Mouse (Mus musculus) C2C12 (cell line): ENCODE data around the gene Cd180. TPM values are rescaled to one million over a fixed set of nuclear protein-coding genes. Genes with fewer than 3 reads are reported as not detected.

Source experiments
- H3K27me3 ChIP-seq: one replicate; pipeline ENCODE4 v1.6.1; 2011; ENCODE audit not compliant: control insufficient read depth, insufficient read depth, insufficient read length
- H3K36me3 ChIP-seq: one replicate; pipeline ENCODE4 v1.6.1; 2011; ENCODE audit not compliant: control insufficient read depth, insufficient read depth
- H3K4me3 ChIP-seq: one replicate; pipeline ENCODE4 v1.5.1; 2011; ENCODE audit warnings: mild to moderate bottlenecking, control low read depth; ENCODE audit not compliant: poor library complexity, insufficient read depth, severe bottlenecking
- H3K79me2 ChIP-seq: one replicate; pipeline ENCODE4 v1.6.1; 2011; ENCODE audit not compliant: control insufficient read depth, insufficient read depth
- H3K79me3 ChIP-seq: one replicate; pipeline ENCODE4 v1.6.1; 2011; ENCODE audit warnings: low read depth, control low read depth
- H3ac ChIP-seq: one replicate; pipeline ENCODE3; 2011; ENCODE audit warnings: low read depth; ENCODE audit not compliant: control insufficient read depth, insufficient read length
- CEBPB ChIP-seq: IDR thresholded peaks from one replicate; pipeline ENCODE4 v1.6.1; 2011; ENCODE audit warnings: low read depth, mild to moderate bottlenecking, control low read depth, moderate library complexity
- CTCF ChIP-seq: IDR thresholded peaks from one replicate; pipeline ENCODE4 v1.5.1; 2011; ENCODE audit not compliant: control insufficient read depth, insufficient read depth, insufficient read length
- FOSL1 ChIP-seq: IDR thresholded peaks from one replicate; pipeline ENCODE4 v1.8.0; 2011; ENCODE audit warnings: mild to moderate bottlenecking, low read length; ENCODE audit not compliant: poor library complexity, insufficient read depth, severe bottlenecking
- MAX ChIP-seq: IDR thresholded peaks from one replicate; pipeline ENCODE4 v1.6.1; 2011; ENCODE audit warnings: mild to moderate bottlenecking, control low read depth
- MYOD1 ChIP-seq: IDR thresholded peaks from one replicate; pipeline ENCODE4 v1.6.1; 2011; ENCODE audit warnings: low read depth; ENCODE audit not compliant: control insufficient read depth, insufficient read length
- MYOG ChIP-seq: IDR thresholded peaks from one replicate; pipeline ENCODE4 v1.6.1; 2011; ENCODE audit not compliant: control insufficient read depth, insufficient read length; ENCODE audit errors: extremely low read depth
- USF1 ChIP-seq: IDR thresholded peaks from one replicate; pipeline ENCODE4 v1.6.1; 2011; ENCODE audit warnings: low read depth, mild to moderate bottlenecking, control low read depth, moderate library complexity
- long read RNA-seq, 2 experiments: library from polyadenylated mRNA; unstranded; transcript quantifications; one replicate each; pipeline ENCODE4 v2.0.0; 2019 to 2020
- polyA plus RNA-seq: library from polyadenylated mRNA; unstranded; fragments of >200 nt; fragmentation: generic; extraction: Trizol; gene quantifications from one replicate; pipeline ENCODE4 v1.2.1, GENCODE M21; 2012; ENCODE audit warnings: missing spikeins

The Cd180 gene
- polyA plus RNA-seq = 0.28 TPM
- long read RNA-seq, experiment 1 = 0 reads
- long read RNA-seq, experiment 2 = 0 reads

DNA sequence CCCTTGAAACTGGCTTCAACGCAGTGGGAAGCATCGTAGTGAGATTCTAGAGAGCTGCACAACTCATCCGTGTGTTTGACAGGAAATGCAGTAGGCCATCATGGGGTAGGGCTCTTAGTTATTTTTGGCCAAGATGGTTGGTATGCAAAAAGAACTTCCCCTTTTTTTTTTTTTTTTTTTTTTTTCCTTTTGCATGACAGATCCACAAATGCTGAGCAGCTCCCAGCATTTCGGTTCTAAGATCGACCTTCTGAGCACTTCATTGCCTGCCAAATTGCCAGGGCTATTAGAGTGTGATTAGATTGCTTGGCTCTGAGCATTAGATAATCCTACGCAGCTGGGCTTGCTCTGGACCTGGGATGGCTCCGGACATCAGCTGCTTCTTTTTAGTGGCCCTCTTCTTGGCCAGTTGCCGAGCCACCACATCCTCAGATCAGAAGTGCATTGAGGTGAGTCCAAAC is at the start of gene Cd180:
Cd180 (plus strand) TSS at position 218 of the 461 bp plus-strand sequence.
- Histone ChIP-seq H3K27me3 (no peaks in the 10 kb centered on the region), H3K79me3 (no peaks in the 10 kb centered on the region), H3ac (no peak within 1 kb of the TSS), H3K4me3 (no peak within 1 kb of the TSS), H3K36me3 (no peaks in the 10 kb centered on the region), H3K79me2 (no peaks in the 10 kb centered on the region)
- TF ChIP-seq MYOD1 (no peak), CEBPB (no peak), USF1 (no peak), CTCF (no peak), MAX (no peak), FOSL1 (no peak), MYOG (no peak)

DNA sequence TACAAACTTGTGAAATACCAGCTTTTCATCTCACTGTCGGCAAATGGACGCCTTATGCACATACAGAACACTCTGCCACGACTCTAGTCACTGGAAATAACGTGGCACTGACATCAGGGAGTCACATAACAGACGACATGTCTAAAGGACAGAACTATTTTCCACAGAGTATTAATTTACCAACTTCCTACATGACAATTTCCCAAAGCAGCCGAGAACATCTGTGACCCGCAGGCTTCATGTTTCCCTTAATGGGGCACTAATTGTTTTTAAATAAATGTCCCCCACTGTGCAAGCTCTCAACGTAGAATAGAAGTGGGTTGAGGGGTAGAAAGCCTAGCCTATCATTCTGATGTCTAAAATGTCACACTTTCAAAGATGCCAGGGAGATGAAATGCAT is 49.0 kb upstream of the Cd180 start:
- Histone ChIP-seq H3K79me2 (no peaks in the 10 kb centered on the region), H3K79me3 (no peaks in the 10 kb centered on the region), H3ac (no peak overlapping the region), H3K4me3 (no peak overlapping the region), H3K27me3 (no peaks in the 10 kb centered on the region), H3K36me3 (no peaks in the 10 kb centered on the region)
- TF ChIP-seq USF1 (no peak), MAX (no peak), CEBPB (no peak), MYOG (no peak), FOSL1 (no peak), MYOD1 (no peak), CTCF (no peak)

DNA sequence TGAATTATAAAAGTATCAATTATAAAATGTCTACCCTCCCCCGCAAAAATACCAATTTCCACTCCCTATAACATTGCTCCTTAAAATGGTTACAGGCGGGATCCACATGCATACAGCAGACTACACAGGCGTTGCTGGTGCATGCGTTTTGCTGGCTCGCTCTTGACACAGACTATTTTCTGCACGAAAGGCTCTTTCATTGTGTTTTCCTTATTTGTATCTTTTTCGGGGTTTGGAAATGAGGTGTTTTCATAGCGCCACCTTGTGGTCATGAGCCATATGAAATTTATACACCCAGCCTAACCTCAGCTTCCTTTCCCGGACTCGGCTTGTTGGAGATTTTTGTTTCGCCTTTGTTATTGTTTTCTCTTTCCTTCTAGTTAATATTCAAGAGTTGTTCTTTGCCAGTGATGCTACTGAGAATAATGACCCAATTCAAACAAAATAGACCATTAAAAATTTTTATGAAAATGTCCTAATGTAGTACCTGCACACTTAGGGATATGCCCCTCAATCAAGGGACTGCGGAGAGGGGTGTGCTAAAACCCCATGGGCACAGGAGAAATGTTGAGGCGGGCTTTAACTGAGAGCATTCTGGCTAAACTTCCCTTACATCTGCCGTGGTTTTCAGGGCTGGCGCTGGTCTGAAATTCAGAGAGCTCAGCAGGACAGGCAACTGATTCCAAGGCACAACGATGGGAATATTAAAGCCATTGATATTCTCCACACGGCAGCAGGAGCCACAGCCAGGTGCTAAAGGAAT is 48.4 kb upstream of the Cd180 start:
- no peaks in the 10 kb centered on the region for H3K27me3 ChIP-seq
- TF ChIP-seq MAX = no peak
- TF ChIP-seq FOSL1 = no peak
- no peak for TF ChIP-seq MYOD1
- no peak for TF ChIP-seq CTCF
- TF ChIP-seq MYOG = no peak
- TF ChIP-seq CEBPB = no peak
- no peak for TF ChIP-seq USF1
- no peaks in the 10 kb centered on the region for H3K79me2 ChIP-seq
- H3K36me3 ChIP-seq = no peaks in the 10 kb centered on the region
- H3ac ChIP-seq = no peak overlapping the region
- no peaks in the 10 kb centered on the region for H3K79me3 ChIP-seq
- no peak overlapping the region for H3K4me3 ChIP-seq

DNA sequence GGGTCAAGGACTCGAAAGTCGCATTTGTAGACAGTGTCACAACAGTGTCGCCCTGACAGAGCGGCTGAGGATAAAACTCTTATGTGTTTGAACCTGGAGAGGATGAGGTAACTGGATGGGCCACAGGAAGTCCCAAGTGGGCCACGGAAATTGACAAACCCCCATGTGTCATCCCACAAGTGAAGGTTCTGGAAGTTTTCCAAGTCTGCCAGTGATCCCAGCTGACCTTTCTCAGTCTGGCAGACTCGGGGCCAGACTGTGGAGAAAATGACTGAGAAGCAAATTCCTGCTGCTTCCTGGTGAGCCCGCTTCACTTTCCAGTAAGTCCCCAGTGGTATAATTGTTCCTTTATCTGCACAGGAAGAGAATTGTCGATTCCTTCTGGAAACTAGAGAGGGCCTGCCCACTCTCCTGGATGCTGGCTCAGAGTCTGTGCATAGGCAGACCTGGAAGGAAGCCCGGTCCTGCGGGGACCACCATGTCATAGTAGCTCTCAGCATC is 47.0 kb upstream of the Cd180 start:
- TF ChIP-seq FOSL1 (no peak), USF1 (no peak), MAX (no peak), CTCF (no peak), MYOD1 (no peak), MYOG (no peak), CEBPB (no peak)
- Histone ChIP-seq H3K4me3 (no peak overlapping the region), H3K36me3 (no peaks in the 10 kb centered on the region), H3K79me3 (no peaks in the 10 kb centered on the region), H3ac (no peak overlapping the region), H3K27me3 (no peaks in the 10 kb centered on the region), H3K79me2 (no peaks in the 10 kb centered on the region)

GRCm38 (mm10) chr13:102647511-102647910 is 45.8 kb upstream of the Cd180 start:
- Histone ChIP-seq H3K79me2 (no peaks in the 10 kb centered on the region), H3ac (no peak overlapping the region), H3K27me3 (no peaks in the 10 kb centered on the region), H3K79me3 (no peaks in the 10 kb centered on the region), H3K36me3 (no peaks in the 10 kb centered on the region), H3K4me3 (no peak overlapping the region)
- no peak for TF ChIP-seq CEBPB
- TF ChIP-seq FOSL1 = no peak
- TF ChIP-seq MYOG = no peak
- TF ChIP-seq MAX = no peak
- TF ChIP-seq USF1 = no peak
- no peak for TF ChIP-seq MYOD1
- no peak for TF ChIP-seq CTCF
